Mouse (Mus musculus) liver, postnatal 0 days (tissue): Measurements from ENCODE around the gene Cfap77. TPM values are rescaled to one million over a fixed set of nuclear protein-coding genes. Genes with fewer than 3 reads are reported as not detected.
A peak's percentile ranks its signal among the peaks of the same experiment; 100 is the strongest.

Experiments used
- ATAC-seq: fragments of 200-750 bp; cut with Nextera tagmentation; 2 replicates; pipeline ENCODE4 v1.8.0; 2017; ENCODE audit warnings: mild to moderate bottlenecking, moderate library complexity
- DNase-seq: peaks from one replicate; pipeline ENCODE4 v3.0.0-alpha.2; 2016
- H3K27ac ChIP-seq: fragments of 300-500 bp; sonication (generic); 2 replicates; pipeline ENCODE4 v1.5.1; 2014; ENCODE audit warnings: antibody characterized with exemption, moderate library complexity, mild to moderate bottlenecking, low read depth
- H3K27me3 ChIP-seq: fragments of 300-500 bp; sonication (generic); 2 replicates; pipeline ENCODE4 v1.6.1; 2014; ENCODE audit warnings: low read length, control low read depth, mixed read lengths; ENCODE audit not compliant: insufficient read depth
- H3K36me3 ChIP-seq: fragments of 300-500 bp; sonication (generic); replicated peaks from 2 replicates; pipeline ENCODE4 v1.6.1; 2014; ENCODE audit warnings: mild to moderate bottlenecking, control low read depth, low read length, moderate library complexity, mixed read lengths; ENCODE audit not compliant: insufficient read depth
- H3K4me1 ChIP-seq: fragments of 300-500 bp; sonication (generic); 2 replicates; pipeline ENCODE4 v1.6.1; 2014; ENCODE audit warnings: antibody characterized with exemption, mild to moderate bottlenecking, control low read depth; ENCODE audit not compliant: insufficient read depth
- H3K4me2 ChIP-seq: fragments of 300-500 bp; sonication (generic); 2 replicates; pipeline ENCODE4 v1.6.1; 2014; ENCODE audit warnings: low read depth, mild to moderate bottlenecking, low read length, moderate library complexity, mixed read lengths
- H3K4me3 ChIP-seq: fragments of 300-500 bp; sonication (generic); 2 replicates; pipeline ENCODE4 v1.5.1; 2014; ENCODE audit warnings: low read depth, low read length
- H3K9ac ChIP-seq: fragments of 300-500 bp; sonication (generic); replicated peaks from 2 replicates; pipeline ENCODE4 v1.6.1; 2014; ENCODE audit warnings: mild to moderate bottlenecking, moderate library complexity
- H3K9me3 ChIP-seq: fragments of 300-500 bp; sonication (generic); 2 replicates; pipeline ENCODE4 v1.6.1; 2016; ENCODE audit warnings: mild to moderate bottlenecking, control low read depth, low read length, mixed read lengths
- CTCF ChIP-seq: sonication (generic); IDR thresholded peaks from 2 replicates; pipeline ENCODE4 v1.5.1; 2016; ENCODE audit warnings: antibody characterized with exemption, low read depth
- EP300 ChIP-seq: IDR thresholded peaks from 2 replicates; pipeline ENCODE4 v1.6.1; 2016; ENCODE audit warnings: antibody characterized with exemption, low read depth, mild to moderate bottlenecking
- WGBS: fragments of 180-500 bp; shearing (Covaris S2); extraction: QIAGEN DNeasy Blood & Tissue Kit; methylation state at CpG from one replicate; pipeline ENCODE4 v1.1.7; 2014; ENCODE audit not compliant: insufficient replicate concordance; 5-methylcytosine and 5-hydroxymethylcytosine counted together
- polyA plus RNA-seq: library from polyadenylated mRNA; unstranded; fragments of >200 nt; fragmentation: Nextera tagmentation; extraction: Ambion mirVana; gene quantifications from 2 replicates; pipeline ENCODE4 v1.2.1, GENCODE M21; 2015

Cfap77 gene
- polyA plus RNA-seq, 1 experiment from 2014 or later: 0.06 TPM

GRCm38 (mm10) chr2:28909186-28909817, 145.6 kb downstream of the Cfap77 start:
- Histone ChIP-seq H3K27ac (no peak overlapping the region), H3K36me3 (peaks cover 9% of the 10 kb centered on the region), H3K4me3 (no peak overlapping the region), H3K4me1 (no peaks in the 10 kb centered on the region), H3K4me2 (0 out of 2 replicates have a peak overlapping the region, but pooled peaks have one; percentile 9), H3K27me3 (peaks cover 66% of the 10 kb centered on the region), H3K9me3 (no peaks in the 10 kb centered on the region), H3K9ac (no peak overlapping the region)
- DNase-seq: no peak
- no peak for ATAC-seq
- WGBS: 3% methylated on average over 38 of the region's 41 CpGs
- TF ChIP-seq EP300: no peak

- no peak for ATAC-seq
- H3K27me3 ChIP-seq: peaks cover 59% of the 10 kb centered on the region
- H3K9me3 ChIP-seq: no peaks in the 10 kb centered on the region
- H3K4me3 ChIP-seq: 0 out of 2 replicates have a peak overlapping the region, but pooled peaks have one; percentile 8
- H3K9ac ChIP-seq: no peak overlapping the region
- DNase-seq: no peak
- peaks cover 11% of the 10 kb centered on the region for H3K36me3 ChIP-seq
- 2% methylated on average over 38 of the region's 39 CpGs for WGBS
- H3K4me2 ChIP-seq: no peak overlapping the region
- no peaks in the 10 kb centered on the region for H3K4me1 ChIP-seq
- TF ChIP-seq CTCF (no peak), EP300 (no peak)
- H3K27ac ChIP-seq: no peak overlapping the region
Observed at GRCm38 (mm10) chr2:28908389-28909153, 146.3 kb downstream of the Cfap77 start.

DNA sequence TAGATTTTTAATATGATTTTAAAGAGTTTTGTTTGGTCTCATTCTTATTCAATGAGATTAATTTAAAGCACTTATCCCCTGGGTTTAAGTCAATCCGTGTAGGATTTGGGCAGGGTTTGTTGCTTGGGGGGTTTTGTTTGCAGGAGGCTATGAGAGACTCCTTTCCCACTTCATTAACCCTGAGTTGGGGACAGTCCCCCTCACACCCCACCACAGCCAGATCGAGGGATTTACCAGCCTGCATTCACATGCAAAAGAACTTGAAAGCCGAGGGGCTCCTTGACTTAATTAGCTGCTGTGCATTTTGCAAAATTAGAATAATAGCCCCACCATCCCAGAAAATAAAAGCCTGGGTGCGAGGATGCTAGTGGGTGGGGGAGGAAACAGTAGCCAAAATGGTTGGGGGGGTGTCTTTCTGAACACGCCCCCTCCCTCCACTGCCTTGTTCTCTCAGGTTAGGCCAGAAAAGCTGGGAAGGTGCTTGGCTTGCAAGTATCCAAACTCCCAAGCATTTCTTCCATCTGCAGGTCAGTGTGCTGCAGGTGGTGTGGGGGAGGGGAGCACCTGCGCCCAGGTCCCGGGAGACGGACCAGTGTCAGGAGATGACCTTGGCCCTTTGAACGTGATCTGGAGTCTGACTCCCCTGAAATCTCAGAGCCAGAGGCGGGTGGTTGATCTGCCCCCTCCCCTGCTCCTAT, 147.0 kb downstream of the Cfap77 start:
- peaks cover 16% of the 10 kb centered on the region for H3K36me3 ChIP-seq
- no peak for ATAC-seq
- H3K4me2 ChIP-seq: no peak overlapping the region
- peaks cover 52% of the 10 kb centered on the region for H3K27me3 ChIP-seq
- no peaks in the 10 kb centered on the region for H3K9me3 ChIP-seq
- H3K9ac ChIP-seq: no peak overlapping the region
- no peak for DNase-seq
- 16% methylated on average over 10 of the region's 10 CpGs for WGBS
- H3K4me3 ChIP-seq: no peak overlapping the region
- H3K27ac ChIP-seq: no peak overlapping the region
- TF ChIP-seq CTCF (no peak), EP300 (no peak)
- no peaks in the 10 kb centered on the region for H3K4me1 ChIP-seq

- Histone ChIP-seq H3K9me3 (no peaks in the 10 kb centered on the region), H3K4me2 (no peak overlapping the region), H3K27me3 (peaks cover 29% of the 10 kb centered on the region), H3K36me3 (peaks cover 22% of the 10 kb centered on the region), H3K9ac (no peak overlapping the region), H3K27ac (no peak overlapping the region), H3K4me3 (no peak overlapping the region), H3K4me1 (no peaks in the 10 kb centered on the region)
- DNase-seq (no peak), ATAC-seq (no peak)
- no peak for TF ChIP-seq EP300
- WGBS: 67% methylated on average over 4 of the region's 4 CpGs
Observed at GRCm38 (mm10) chr2:28905561-28905960, 149.3 kb downstream of the Cfap77 start.

- Histone ChIP-seq H3K27ac (no peak overlapping the region), H3K4me2 (no peak overlapping the region), H3K4me1 (no peaks in the 10 kb centered on the region), H3K36me3 (peaks cover 22% of the 10 kb centered on the region), H3K9ac (no peak overlapping the region), H3K27me3 (peaks cover 21% of the 10 kb centered on the region), H3K4me3 (no peak overlapping the region), H3K9me3 (no peaks in the 10 kb centered on the region)
- WGBS: 74% methylated on average over 9 of the region's 9 CpGs
- TF ChIP-seq EP300 (no peak), CTCF (no peak)
- no peak for ATAC-seq
- no peak for DNase-seq
Observed at GRCm38 (mm10) chr2:28904786-28905185, 150.1 kb downstream of the Cfap77 start.

DNA sequence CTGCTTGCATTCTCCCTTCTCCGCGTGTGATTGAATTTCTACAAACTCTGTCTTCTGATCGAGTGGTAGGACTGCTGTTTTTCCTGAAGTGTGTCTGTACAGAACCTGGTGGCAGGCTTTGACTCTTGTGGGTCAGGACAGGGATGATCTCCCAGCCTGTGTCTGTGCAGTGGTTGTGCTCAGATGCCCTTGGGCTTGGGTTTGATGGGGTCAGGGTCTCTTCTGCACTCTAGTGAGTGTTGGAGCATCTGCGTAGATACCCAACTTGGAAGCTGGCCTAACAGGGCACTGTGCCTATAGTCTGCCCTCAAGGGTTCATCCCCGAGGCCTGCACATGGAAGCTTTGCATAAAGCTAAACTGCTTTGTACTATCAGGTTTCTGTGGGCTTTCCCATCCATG, 151.0 kb downstream of the Cfap77 start:
- no peak overlapping the region for H3K4me2 ChIP-seq
- WGBS: 80% methylated on average over 5 of the region's 5 CpGs
- no peaks in the 10 kb centered on the region for H3K9me3 ChIP-seq
- TF ChIP-seq CTCF (no peak), EP300 (no peak)
- H3K4me3 ChIP-seq: no peak overlapping the region
- H3K27me3 ChIP-seq: peaks cover 12% of the 10 kb centered on the region
- no peaks in the 10 kb centered on the region for H3K4me1 ChIP-seq
- no peak overlapping the region for H3K9ac ChIP-seq
- H3K36me3 ChIP-seq: peaks cover 22% of the 10 kb centered on the region
- ATAC-seq (no peak), DNase-seq (no peak)
- H3K27ac ChIP-seq: no peak overlapping the region
